Mouse (Mus musculus): ENCODE measurements around the gene Nacc1.
"Not testable (repeated sequence)": the region's sequence is repeated elsewhere in the genome, so short reads cannot be mapped to it uniquely, and the experiment has no call there.

Nacc1 gene

GRCm38 (mm10) chr8:84700941-84701911, 13.6 kb upstream of the Nacc1 start, which contains the start of gene Lyl1:
TSS of gene Lyl1 (plus strand) at chr8:84701457.
- no peak for ATAC-seq (ENCODE audit: insufficient number of reproducible peaks, low FRiP score, low TSS enrichment)

GRCm38 (mm10) chr8:84700526-84700925, 12.9 kb upstream of the Nacc1 start:
- ATAC-seq (ENCODE audit: insufficient number of reproducible peaks, low FRiP score, low TSS enrichment), result no peak

DNA sequence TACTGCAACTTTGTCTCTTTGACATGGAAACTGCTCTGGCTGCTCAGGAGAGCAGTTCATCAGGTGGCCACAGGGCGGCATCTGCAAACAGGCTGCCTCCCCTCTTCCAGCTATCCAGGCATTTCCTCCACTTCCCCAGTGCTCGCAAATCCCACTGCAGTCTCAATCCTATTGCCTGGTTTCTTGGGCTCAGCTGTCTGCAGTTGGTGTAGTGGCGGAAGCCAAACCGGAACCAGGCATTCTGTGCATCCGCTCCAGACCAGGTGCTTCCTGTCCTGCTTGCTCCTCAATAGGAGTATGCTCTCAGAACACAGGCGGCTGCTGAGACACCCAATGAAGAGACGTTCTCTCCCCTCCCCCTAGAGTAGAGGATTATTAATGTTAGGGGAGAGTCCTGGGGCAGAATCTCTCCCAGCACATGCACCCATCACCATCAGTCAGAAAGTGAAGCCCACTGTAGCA, 12.2 kb upstream of the Nacc1 start:
- ATAC-seq (ENCODE audit: insufficient number of reproducible peaks, low FRiP score, low TSS enrichment), result no peak

- no peak for ATAC-seq (ENCODE audit: insufficient number of reproducible peaks, low FRiP score, low TSS enrichment)
Observed at GRCm38 (mm10) chr8:84698929-84699401, 11.3 kb upstream of the Nacc1 start.

DNA sequence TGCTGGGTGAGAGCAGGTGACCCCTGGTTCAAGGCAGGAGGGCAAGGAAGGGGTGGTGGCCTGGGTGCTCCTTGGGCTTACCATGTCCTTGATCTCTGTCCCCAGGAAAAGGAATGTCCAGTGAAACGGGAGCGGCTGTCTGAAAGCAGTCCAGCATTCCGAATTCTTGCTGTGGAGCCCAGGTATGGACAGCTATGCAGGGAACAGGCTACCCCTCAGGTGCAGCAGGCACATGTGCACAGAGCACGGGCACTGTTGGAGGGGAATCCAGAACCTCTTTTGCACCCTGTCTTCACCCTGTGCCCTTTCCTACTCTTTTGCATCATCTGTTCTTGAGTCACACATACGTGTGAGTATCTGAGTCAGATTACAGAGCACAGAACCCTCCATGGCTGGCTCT, 10.6 kb upstream of the Nacc1 start:
- no peak for ATAC-seq (ENCODE audit: insufficient number of reproducible peaks, low FRiP score, low TSS enrichment)

DNA sequence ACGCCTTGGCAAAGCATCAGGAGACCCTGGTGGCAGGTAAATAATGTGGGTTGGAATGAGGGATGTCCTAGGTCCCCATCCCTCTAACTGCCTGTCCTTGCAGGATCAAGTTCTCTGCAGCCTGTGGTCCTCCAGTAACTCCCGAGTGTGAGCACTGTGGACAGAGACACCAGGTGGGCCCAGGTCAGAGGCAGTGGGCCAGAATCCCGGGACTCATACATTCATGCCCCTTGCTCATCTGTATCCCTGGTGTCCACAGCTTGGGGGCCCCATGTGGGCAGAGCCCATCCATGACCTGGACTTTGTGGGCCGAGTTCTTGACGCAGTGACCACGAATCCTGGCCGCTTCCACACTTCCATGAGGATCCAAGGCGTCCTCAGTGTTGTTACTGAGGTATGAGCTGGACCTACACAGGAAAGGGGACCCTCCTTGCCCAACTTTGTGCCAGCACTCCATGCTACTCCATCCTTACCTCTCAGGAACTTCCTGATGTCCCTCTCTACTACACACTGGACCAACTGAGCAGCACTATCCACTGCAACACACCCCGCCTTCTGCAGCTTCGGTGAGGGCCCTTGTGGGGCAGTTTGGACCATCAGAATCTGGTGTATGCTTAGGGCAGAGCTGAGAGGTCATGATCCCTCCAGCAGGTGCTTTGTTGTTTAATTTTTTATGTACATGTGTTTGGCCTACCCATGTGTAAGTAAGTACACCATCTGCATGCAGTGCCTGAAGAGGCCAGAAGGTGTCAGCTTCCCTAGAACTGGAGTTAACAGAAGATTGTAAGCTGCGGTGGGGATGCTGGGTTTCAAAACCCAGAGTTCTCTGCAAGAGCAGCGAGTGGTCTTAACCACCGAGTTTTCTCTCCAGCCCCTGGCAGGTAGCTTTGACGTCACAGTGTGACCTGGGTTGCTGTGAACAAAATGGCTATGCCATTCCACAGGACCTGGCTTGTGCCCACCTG, 9.8 kb upstream of the Nacc1 start:
- no peak for ATAC-seq (ENCODE audit: insufficient number of reproducible peaks, low FRiP score, low TSS enrichment)

- no peak for ATAC-seq (ENCODE audit: insufficient number of reproducible peaks, low FRiP score, low TSS enrichment)
Observed at GRCm38 (mm10) chr8:84695140-84695539, 7.5 kb upstream of the Nacc1 start.

- no peak for ATAC-seq (ENCODE audit: insufficient number of reproducible peaks, low FRiP score, low TSS enrichment)
Observed at GRCm38 (mm10) chr8:84693332-84693731, 5.7 kb upstream of the Nacc1 start.

DNA sequence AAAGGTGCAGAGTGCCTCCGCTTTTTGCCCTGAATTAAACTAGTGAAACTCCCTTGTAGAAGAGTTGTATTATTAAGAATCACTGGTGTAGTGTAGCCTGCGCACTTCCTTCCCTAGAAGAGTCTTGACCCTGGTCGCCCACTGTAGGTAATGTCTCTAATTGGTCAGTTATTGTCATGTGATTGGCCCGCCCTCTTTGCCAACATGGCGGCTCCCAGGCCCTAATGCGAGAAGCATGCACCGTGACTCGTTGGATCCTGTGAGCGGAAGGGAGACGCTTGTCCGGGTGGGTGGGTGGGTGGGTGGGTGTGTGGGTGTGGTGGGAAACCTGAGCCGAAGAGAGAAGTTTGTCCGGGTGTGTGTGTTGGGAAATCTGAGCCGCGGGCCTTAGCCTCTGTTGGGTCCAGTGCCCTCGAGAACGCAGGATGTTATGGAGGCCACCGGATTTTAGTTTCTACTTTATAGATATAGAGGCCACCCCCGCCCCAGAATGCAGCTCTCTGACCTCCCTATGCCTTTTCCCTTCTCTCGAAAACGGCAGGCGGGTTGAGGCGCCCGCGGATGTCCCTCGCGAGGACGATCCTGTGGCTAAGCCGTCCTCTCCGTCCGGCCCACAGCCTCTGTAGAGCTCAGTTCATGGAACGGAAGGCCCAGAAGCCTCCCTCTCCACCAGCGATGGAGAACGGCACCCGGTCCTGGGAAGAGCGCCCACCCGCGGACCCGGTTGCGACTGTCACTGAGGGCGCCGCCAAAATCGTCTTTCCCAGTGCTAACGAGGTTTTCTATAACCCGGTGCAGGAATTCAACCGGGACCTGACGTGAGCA, 1.6 kb upstream of the Nacc1 start:
- no peak for ATAC-seq (ENCODE audit: insufficient number of reproducible peaks, low FRiP score, low TSS enrichment)

- ATAC-seq (ENCODE audit: insufficient number of reproducible peaks, low FRiP score, low TSS enrichment), result peak; percentile 23; the same call in 1 of the 2 replicates
Observed at GRCm38 (mm10) chr8:84687003-84687704, 508 bp downstream of the Nacc1 start.

DNA sequence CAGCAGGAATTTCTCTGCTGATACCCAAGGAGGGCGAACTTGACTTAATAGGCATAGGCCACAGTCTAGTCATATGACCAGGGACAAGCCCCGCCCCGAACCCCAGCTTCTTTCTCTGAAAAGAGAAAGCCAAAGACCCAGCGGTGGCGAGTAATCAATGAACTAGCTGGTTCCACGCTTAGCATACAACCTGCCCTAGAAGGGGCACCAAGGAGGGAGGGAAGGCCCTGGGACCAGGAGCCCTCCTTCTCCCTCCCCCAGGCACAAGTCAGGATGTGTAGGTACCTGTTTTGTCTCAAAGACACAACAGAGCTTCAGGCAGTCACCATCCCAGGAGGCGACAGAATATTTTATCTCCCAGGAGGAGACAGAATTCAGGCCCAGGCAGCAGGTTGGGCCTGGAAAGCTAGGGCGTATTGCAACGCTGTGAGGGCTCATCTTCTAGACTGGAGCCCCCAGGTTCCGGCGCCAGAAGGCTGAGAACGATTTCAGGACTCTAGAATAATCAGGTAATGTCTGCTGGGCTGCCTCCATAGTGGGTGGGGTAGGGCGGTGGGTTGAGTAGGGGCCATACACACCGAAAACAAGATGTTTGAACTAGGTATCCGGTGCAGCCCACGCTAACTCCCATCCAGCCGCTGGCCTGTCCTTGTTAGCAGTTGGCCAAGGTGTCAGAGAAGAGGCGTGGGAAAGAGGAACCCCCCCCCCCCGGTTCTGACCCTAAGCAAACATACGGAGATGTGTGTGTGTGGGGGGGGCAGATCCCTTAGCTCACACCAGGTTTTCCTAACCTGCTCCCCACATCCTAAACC, 1.3 kb downstream of the Nacc1 start, which contains the start of gene Trmt1:
Gene Trmt1 (plus strand): TSS at position 117 of the 812 bp plus-strand sequence.
- ATAC-seq (ENCODE audit: insufficient number of reproducible peaks, low FRiP score, low TSS enrichment), result no peak

DNA sequence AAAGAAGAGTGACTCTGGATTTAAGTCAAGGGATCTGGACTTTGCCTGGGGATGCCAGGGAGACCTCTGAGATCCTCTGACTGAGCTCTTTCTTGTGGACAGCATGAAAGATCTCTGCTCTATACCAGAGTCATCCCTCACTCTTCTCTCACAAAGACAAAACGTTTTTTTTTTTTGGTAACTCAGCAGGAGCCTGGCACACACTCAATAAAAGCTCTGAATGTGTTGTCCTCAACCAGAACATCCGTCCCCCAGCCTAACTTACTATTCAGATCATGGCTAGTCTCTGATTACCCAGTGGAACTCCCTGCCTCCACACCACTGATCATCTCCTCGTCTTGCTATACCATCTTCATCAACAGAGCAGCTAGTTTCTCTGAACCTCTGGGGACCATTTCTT, 3.1 kb downstream of the Nacc1 start:
- ATAC-seq (ENCODE audit: insufficient number of reproducible peaks, low FRiP score, low TSS enrichment), result no peak

DNA sequence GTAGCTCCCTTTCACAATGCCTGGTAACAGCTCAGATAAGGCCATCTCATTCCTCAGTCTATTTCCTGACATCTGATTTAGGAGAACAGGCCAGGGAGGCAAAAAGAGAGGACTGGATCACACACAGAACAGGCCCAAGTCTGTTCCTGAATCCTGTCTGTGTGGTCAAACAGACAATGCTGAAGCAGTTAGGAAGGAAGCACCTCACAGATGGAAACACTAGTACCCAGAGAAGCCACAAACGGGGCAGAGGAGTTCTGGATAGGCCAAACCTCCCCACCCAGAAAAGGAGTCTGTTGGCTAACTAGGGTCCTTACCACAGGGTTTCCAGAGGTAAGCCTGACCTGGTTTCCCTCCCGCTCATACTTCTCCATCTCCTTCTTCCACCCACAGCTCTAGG, 5.4 kb downstream of the Nacc1 start:
- ATAC-seq (ENCODE audit: insufficient number of reproducible peaks, low FRiP score, low TSS enrichment), result no peak

GRCm38 (mm10) chr8:84681476-84681875, 6.2 kb downstream of the Nacc1 start:
- ATAC-seq (ENCODE audit: insufficient number of reproducible peaks, low FRiP score, low TSS enrichment), result no peak

DNA sequence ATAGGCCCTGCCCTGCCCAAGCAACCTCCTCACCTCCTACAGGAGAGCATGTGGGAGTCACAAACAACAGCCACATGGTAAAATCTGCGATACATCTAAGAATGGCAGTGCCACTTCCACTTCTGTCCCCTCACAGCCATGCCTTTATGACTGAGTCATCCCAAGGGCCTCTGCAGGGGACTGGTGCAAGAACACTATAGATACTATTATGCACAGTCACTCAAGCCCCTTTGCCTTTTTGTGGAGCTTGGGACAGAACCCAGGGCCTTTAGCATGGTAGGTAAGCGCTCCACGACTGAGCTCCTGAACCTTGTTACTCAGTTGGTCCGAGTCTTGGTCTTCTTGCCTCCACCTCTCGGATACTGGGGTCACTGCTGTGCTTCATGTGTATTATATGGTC, 10.4 kb downstream of the Nacc1 start:
- no peak for ATAC-seq (ENCODE audit: insufficient number of reproducible peaks, low FRiP score, low TSS enrichment)

- ATAC-seq (ENCODE audit: insufficient number of reproducible peaks, low FRiP score, low TSS enrichment), result not testable (repeated sequence)
Observed at GRCm38 (mm10) chr8:84670295-84671006, 17.2 kb downstream of the Nacc1 start.

GRCm38 (mm10) chr8:84668731-84669485, 18.8 kb downstream of the Nacc1 start:
- ATAC-seq (ENCODE audit: insufficient number of reproducible peaks, low FRiP score, low TSS enrichment), result no peak
